Mouse (Mus musculus): Measurements from ENCODE around the gene Slc4a1ap. TPM values are rescaled to one million over a fixed set of nuclear protein-coding genes. Genes with fewer than 3 reads are reported as not detected.

Slc4a1ap gene
- total RNA-seq, 1 experiment from 2014 or later = 82.2 TPM

DNA sequence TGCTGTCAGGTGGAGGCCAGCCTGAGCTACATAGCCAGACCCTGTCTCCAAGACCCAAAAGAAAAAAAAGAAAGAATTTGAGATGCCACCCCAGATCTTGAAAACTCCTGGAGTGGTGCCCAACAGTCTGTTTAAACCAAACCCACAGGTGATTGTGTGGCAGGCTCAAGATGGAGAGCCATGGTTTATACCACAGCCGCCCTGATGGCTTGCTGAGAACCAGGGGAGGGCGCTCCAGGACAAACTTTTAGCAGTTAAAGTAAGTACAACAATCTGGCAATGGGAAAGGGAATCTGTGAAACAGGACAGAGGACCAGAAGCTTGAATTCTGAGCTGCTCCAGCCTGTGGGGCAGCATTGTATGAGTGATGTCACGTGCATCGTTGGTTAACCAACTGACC, 71.8 kb downstream of the Slc4a1ap start:
- ATAC-seq (replicated peaks; ENCODE audit: insufficient number of reproducible peaks, low FRiP score, low TSS enrichment, poor library complexity, severe bottlenecking) = no peak

DNA sequence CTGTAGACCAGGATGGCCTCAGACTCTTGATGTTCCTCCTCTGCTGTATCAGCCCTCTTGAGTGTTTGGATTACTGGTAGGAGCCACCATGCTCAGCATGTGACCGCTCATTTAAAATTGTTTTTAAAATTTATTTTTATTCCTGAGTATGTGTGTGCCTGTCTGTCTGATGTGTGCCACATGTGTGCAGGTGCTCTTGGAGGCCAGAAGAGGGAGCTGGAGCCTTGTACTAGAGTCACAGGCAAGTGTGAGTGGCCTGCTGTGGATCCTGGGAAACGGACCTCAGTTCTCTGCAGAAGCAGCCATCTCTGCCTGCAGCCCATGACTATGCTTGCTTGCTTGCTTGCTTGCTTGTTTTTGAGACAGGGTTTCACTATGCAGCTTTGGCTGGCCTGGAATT, 72.4 kb downstream of the Slc4a1ap start:
- ATAC-seq (replicated peaks; ENCODE audit: insufficient number of reproducible peaks, low FRiP score, low TSS enrichment, poor library complexity, severe bottlenecking) = no peak

DNA sequence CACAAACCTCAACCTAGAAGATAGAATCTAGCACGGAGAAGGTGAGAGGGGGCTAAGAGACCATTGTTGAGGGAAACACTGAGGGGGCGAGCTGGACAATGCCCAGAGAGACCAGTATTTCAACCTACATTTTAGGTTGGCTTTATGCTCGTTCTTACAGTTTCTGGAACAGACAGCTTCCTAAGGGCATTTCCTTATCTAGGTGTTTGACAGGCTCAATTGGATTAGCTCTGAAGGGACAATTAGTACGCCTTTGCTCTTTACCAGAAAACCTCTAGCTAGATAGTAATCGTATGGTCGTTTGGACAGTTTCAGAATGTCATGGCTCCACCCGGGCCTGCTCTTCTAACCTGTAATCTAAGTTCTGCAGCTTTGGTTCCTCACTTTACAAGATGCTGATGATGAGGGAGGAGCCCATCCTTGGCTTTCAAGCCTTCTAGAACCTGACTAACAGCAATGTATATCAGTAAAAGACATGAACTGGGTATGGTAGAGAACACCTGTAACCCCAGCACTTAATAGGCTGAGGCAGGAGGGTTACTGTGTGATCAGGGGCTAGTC, 74.4 kb downstream of the Slc4a1ap start:
- no peak for ATAC-seq (replicated peaks; ENCODE audit: insufficient number of reproducible peaks, low FRiP score, low TSS enrichment, poor library complexity, severe bottlenecking)

DNA sequence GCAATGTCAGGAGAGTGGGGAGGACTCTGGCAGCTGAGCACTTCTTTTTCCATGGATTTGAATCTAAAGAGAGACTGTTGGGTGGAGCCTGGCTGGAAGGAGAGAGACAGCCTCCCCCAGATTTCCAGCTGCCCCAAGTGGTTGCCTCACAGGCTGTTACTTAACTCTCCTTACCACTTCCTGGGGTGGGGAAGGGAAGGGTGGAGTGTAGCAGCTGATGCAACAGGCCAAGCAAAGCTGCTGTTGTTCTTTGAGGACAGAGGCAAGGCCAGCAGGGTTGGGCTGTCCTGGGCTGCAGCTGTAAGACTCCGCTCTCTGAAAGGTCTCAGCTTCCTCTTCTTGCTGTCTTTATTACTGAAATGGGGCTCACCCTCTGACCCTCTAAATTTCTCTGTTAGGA, 75.6 kb downstream of the Slc4a1ap start:
- peak; percentile 97 for ATAC-seq (replicated peaks; ENCODE audit: insufficient number of reproducible peaks, low FRiP score, low TSS enrichment, poor library complexity, severe bottlenecking)

DNA sequence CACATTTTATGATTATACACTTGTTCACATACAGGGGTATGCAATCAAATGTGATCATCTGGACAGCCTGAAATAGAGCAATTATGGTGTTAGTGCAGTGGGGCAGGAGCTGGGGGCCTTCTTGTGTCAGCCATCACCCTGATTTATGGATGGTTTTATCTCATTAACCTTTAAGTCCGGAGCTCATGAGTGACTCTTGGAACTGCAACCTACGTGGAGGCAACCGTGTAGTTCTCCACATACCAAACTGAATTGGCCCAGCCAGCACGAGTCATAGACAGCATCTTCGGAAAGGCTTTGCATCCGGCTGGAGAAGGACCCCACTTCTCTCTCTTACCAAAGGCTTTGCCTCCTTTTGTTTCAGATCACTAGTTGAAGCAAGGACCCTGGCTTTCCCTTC, 77.0 kb downstream of the Slc4a1ap start:
- ATAC-seq (replicated peaks; ENCODE audit: insufficient number of reproducible peaks, low FRiP score, low TSS enrichment, poor library complexity, severe bottlenecking) = no peak

DNA sequence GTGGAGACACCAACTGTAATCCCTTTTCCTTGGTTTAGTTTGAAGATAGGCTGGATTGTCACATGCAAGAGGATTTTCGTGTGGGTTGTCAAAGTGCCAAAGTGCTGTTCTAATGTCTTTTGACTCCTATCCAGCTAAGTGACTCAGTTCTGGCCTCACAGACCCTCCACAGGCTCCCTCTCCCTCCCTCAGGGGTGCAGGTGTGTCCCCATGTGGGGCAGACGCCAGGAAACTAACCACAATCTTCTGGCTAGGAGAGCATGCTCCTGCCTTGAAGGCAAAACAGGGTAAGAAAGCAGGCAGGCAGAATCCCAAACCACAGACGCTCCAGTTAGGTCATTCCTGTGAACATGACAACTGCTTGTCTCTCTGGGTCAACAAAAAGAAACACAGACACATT, 79.4 kb downstream of the Slc4a1ap start:
- no peak for ATAC-seq (replicated peaks; ENCODE audit: insufficient number of reproducible peaks, low FRiP score, low TSS enrichment, poor library complexity, severe bottlenecking)

Other genes with a start within 250 kb of the Slc4a1ap start
- 18.6 to 39.4 TPM (median 21.2 TPM) in 3 replicates for gene Ift172, start 235.9 kb upstream of the Slc4a1ap start, total RNA-seq (2017)
- gene Fndc4, start 230.9 kb upstream of the Slc4a1ap start, total RNA-seq (2017) = 2.0 to 10.6 TPM (median 2.2 TPM) in 3 replicates
- gene Gckr, start 229.6 kb upstream of the Slc4a1ap start, total RNA-seq (2017) = not detected in 3 replicates
- 50.8 to 94.5 TPM (median 53.9 TPM) in 3 replicates for gene Zfp512, start 74.6 kb upstream of the Slc4a1ap start, total RNA-seq (2017)
- gene 4930548H24Rik, start 41.3 kb upstream of the Slc4a1ap start, total RNA-seq (2017) = 0.64 to 1.8 TPM (median 0.87 TPM) in 3 replicates
- gene Gpn1, start 32.3 kb upstream of the Slc4a1ap start, total RNA-seq (2017) = 15.1 to 24.0 TPM (median 21.2 TPM) in 3 replicates
- gene Supt7l, start 812 bp downstream of the Slc4a1ap start, total RNA-seq (2017) = 18.5 to 33.7 TPM (median 23.3 TPM) in 3 replicates
- 184 to 237 TPM (median 196 TPM) in 3 replicates for gene Mrpl33, start 69.9 kb downstream of the Slc4a1ap start, total RNA-seq (2017)
- gene Rbks, start 170.6 kb downstream of the Slc4a1ap start, total RNA-seq (2017) = 4.1 to 17.8 TPM (median 6.9 TPM) in 3 replicates
- gene Babam2, start 170.7 kb downstream of the Slc4a1ap start, total RNA-seq (2017) = 35.1 to 40.8 TPM (median 35.5 TPM) in 3 replicates

Measured in monocyte, adult 5-6 weeks (primary cell).